Comparison of ENCODE assay signal across 27 mouse cellular contexts in genomic region chr2:76051385-76051784, GRCm38 (mm10).
DNase-seq lines count a peak whose midpoint lies in the region; ATAC-seq lines count a peak whose summit lies in the region.
"Had no signal": no experiment of that assay in that cellular context is flagged by ENCODE, and none has a peak within 500 bp of the region (broad histone marks: within the 10 kb centered on the region; RNA-seq: fewer than 3 reads in every experiment).

No protein-coding gene starts in this region.

- H3K27ac ChIP-seq in forebrain, embryonic 14.5 days (ENCODE audit: low read depth, low read length) = no peak overlapping the region
- no peak overlapping the region for H3K27ac ChIP-seq in forebrain, embryonic 10.5 days
- no peak overlapping the region for H3K27ac ChIP-seq in kidney, embryonic 15.5 days
- H3K27ac ChIP-seq in lung, embryonic 16.5 days (ENCODE audit: low read length) = no peak overlapping the region
- H3K27ac ChIP-seq: gastrocnemius, adult 2 months; hindbrain, embryonic 14.5 days; limb, embryonic 13.5 days had no signal

- WGBS in forebrain, embryonic 14.5 days = 82% methylated on average over 11 of the region's 11 CpGs
- WGBS in forebrain, embryonic 10.5 days = 90% methylated on average over 11 of the region's 11 CpGs
- 36% methylated on average over 11 of the region's 11 CpGs for WGBS in kidney, embryonic 15.5 days
- WGBS in lung, embryonic 16.5 days = 40% methylated on average over 11 of the region's 11 CpGs

- no peak for ATAC-seq in forebrain, embryonic 14.5 days
- 0 out of 2 replicates have a peak, but pooled peaks have one; percentile 52 for ATAC-seq in kidney, embryonic 15.5 days (replicated peaks; ENCODE audit: low FRiP score)
- peak; percentile 72 for ATAC-seq in lung, embryonic 16.5 days (ENCODE audit: low read depth)
- no peak for ATAC-seq in CD4-positive, CD25-positive, alpha-beta regulatory T cell, adult 4 months
- ATAC-seq: inflammation-experienced regulatory T-cells, adult 6 months; midbrain, embryonic 16.5 days had no signal

- no peaks in the 10 kb centered on the region for H3K27me3 ChIP-seq in forebrain, embryonic 14.5 days (replicated peaks; ENCODE audit: control insufficient read depth, insufficient read depth, low read length)
- H3K27me3 ChIP-seq in forebrain, embryonic 10.5 days (ENCODE audit: poor library complexity, severe bottlenecking) = 0 out of 2 replicates have a peak, but pooled peaks cover 2% of the 10 kb centered on the region
- H3K27me3 ChIP-seq in kidney, embryonic 15.5 days = no peaks in the 10 kb centered on the region
- H3K27me3 ChIP-seq in lung, embryonic 16.5 days (ENCODE audit: control insufficient read depth, insufficient read depth, low read depth, low read length) = no peaks in the 10 kb centered on the region
- H3K27me3 ChIP-seq: heart, embryonic 12.5 days; limb, embryonic 13.5 days had no signal

- no peak overlapping the region for H3K4me3 ChIP-seq in forebrain, embryonic 14.5 days (ENCODE audit: low read depth, low read length)
- no peak overlapping the region for H3K4me3 ChIP-seq in forebrain, embryonic 10.5 days
- no peak overlapping the region for H3K4me3 ChIP-seq in kidney, embryonic 15.5 days (replicated peaks)
- no peak overlapping the region for H3K4me3 ChIP-seq in lung, embryonic 16.5 days (ENCODE audit: low read length)
- H3K4me3 ChIP-seq: gastrocnemius, adult 2 months; heart, embryonic 12.5 days; limb, embryonic 13.5 days had no signal

- no peaks in the 10 kb centered on the region for H3K4me1 ChIP-seq in forebrain, embryonic 14.5 days (ENCODE audit: control insufficient read depth, insufficient read depth, low read length)
- peaks cover 17% of the 10 kb centered on the region for H3K4me1 ChIP-seq in forebrain, embryonic 10.5 days
- H3K4me1 ChIP-seq in kidney, embryonic 15.5 days = peaks cover 13% of the 10 kb centered on the region
- 0 out of 2 replicates have a peak, but pooled peaks cover 3% of the 10 kb centered on the region for H3K4me1 ChIP-seq in lung, embryonic 16.5 days (replicated peaks; ENCODE audit: control insufficient read depth, insufficient read depth, low read length)

- DNase-seq in forebrain, embryonic 14.5 days (ENCODE audit: low spot score) = peak; percentile 14
- DNase-seq in forebrain, embryonic 10.5 days (ENCODE audit: extremely low spot score, low spot score) = no peak
- DNase-seq in kidney, adult 11 months = no peak
- no peak for DNase-seq in lung, adult 18-20 months
- DNase-seq in lung, postnatal 4 days = peak; percentile 20 to 47
- DNase-seq: adrenal gland, adult 8-10 months; cerebellum, adult 8-10 months; cerebellum, postnatal 25 days; gastrocnemius, adult 2 months; gastrocnemius, postnatal 36 days; heart, adult 18-20 months; heart, postnatal 4 days; kidney, adult 18-20 months; right cerebral cortex, postnatal 4 days; thymus, adult 2 months; thymus, postnatal 36 days had no signal

- no peak overlapping the region for H3K4me2 ChIP-seq in forebrain, embryonic 14.5 days (ENCODE audit: low read length)
- H3K4me2 ChIP-seq in kidney, embryonic 15.5 days = 0 out of 2 replicates have a peak overlapping the region, but pooled peaks have one; percentile 3
- H3K4me2 ChIP-seq in lung, embryonic 16.5 days (ENCODE audit: low read depth, low read length) = no peak overlapping the region
- H3K4me2 ChIP-seq: heart, embryonic 12.5 days; hindbrain, embryonic 14.5 days; limb, embryonic 13.5 days; liver, embryonic 11.5 days; midbrain, embryonic 11.5 days had no signal

- no peaks in the 10 kb centered on the region for H3K9me3 ChIP-seq in forebrain, embryonic 14.5 days (replicated peaks; ENCODE audit: control insufficient read depth, low read length)
- H3K9me3 ChIP-seq in forebrain, embryonic 10.5 days = no peaks in the 10 kb centered on the region
- H3K9me3 ChIP-seq in kidney, embryonic 15.5 days (replicated peaks) = no peaks in the 10 kb centered on the region
- H3K9me3 ChIP-seq in lung, embryonic 16.5 days (ENCODE audit: control insufficient read depth, low read length) = no peaks in the 10 kb centered on the region
- H3K9me3 ChIP-seq: G1E; heart, embryonic 12.5 days; limb, embryonic 13.5 days had no signal

- H3K36me3 ChIP-seq in forebrain, embryonic 14.5 days (ENCODE audit: control insufficient read depth, insufficient read depth, low read length) = no peaks in the 10 kb centered on the region
- H3K36me3 ChIP-seq in forebrain, embryonic 10.5 days (replicated peaks) = no peaks in the 10 kb centered on the region
- no peaks in the 10 kb centered on the region for H3K36me3 ChIP-seq in kidney, embryonic 15.5 days
- no peaks in the 10 kb centered on the region for H3K36me3 ChIP-seq in lung, embryonic 16.5 days (ENCODE audit: control insufficient read depth, insufficient read depth, low read length)
- H3K36me3 ChIP-seq: G1E; heart, embryonic 12.5 days; limb, embryonic 13.5 days had no signal

- no peak overlapping the region for H3K9ac ChIP-seq in forebrain, embryonic 14.5 days (ENCODE audit: low read length)
- no peak overlapping the region for H3K9ac ChIP-seq in kidney, embryonic 15.5 days
- H3K9ac ChIP-seq in lung, embryonic 16.5 days (ENCODE audit: low read length) = no peak overlapping the region
- H3K9ac ChIP-seq: heart, embryonic 12.5 days; hindbrain, embryonic 14.5 days; limb, embryonic 13.5 days had no signal

Comparison
In these comparisons a context has a peak if more than half of its experiments do, and no peak if none do; other contexts are left out.
1. DNase-seq: peak in forebrain, embryonic 14.5 days (single experiment) and lung, postnatal 4 days (2 of 2); none in forebrain, embryonic 10.5 days (single experiment), kidney, adult 11 months (single experiment) and lung, adult 18-20 months (0 of 2).
2. ATAC-seq: peak in kidney, embryonic 15.5 days (single experiment) and lung, embryonic 16.5 days (single experiment); none in forebrain, embryonic 14.5 days (single experiment) and CD4-positive, CD25-positive, alpha-beta regulatory T cell, adult 4 months (single experiment).